Mouse (Mus musculus) CH12F3 (cell line): Measurements from ENCODE around the gene Gpr156.

ENCODE experiments used
- in situ Hi-C: fragments of 300-500 bp; cut with MboI; formaldehyde crosslinking; loops from 2 replicates; pipeline ENCODE4 v1.14.3; 2020; ENCODE audit warnings: low sequenced_read_pairs

Gene Gpr156

DNA sequence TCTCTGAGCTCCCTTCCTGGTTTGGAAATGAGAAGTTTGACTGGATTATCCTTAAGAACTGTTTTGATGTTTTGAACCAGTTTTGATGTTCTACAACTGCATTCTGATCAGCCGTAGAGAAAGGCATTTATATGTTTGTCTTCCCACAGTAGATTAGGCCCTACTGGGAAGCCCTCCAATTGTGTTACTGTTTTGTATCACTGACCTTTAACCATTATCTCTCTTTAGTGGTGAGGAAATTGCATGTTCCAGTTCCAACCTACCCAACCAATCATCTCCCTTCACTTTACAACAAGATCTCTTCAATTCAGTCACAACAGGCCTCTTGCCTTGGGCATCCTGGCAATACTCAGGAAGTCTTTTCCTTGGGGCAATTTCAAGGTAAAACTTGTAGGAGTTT lies 5.2 kb upstream of the Gpr156 start:
- in situ Hi-C loops, result no loop called here

DNA sequence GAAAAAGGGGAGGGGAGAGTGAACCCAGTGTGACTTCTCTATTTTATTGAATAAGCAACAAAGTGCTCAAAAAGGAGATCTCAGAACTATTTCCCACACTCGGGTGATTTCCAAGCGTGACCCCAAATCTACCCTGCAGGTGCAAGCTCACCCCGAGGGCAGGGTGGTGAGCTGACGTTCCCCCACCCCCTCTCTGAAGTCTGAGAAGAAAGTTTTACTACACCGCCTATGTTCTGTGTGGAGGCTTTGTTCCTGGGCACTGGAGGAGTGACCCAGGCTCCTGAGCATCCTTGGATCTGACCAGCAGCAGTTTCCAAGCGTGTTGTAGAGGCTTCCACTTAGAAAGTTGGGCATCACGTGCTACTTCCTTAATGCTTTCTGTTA lies 514 bp downstream of the Gpr156 start:
- in situ Hi-C loops, result no loop called here

DNA sequence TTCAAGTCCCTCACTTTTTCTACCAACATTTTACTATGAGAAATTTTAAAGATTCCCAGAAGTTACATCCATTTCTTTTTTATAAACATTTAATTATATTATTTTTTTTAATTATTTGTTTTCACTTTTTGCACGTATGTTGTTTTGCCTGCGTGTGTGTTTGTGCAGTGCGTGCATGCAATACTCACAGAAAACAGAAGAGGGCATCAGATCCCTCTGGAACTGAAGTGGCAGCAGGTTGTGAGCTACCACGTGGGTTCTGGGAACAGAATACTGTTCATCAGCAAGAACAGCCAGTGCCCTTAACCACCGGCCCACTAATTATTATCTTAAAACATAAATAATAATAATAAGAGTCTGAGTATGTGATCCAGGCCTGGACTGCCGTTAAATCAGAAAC lies 2.7 kb downstream of the Gpr156 start:
- in situ Hi-C loops, result no loop called here

DNA sequence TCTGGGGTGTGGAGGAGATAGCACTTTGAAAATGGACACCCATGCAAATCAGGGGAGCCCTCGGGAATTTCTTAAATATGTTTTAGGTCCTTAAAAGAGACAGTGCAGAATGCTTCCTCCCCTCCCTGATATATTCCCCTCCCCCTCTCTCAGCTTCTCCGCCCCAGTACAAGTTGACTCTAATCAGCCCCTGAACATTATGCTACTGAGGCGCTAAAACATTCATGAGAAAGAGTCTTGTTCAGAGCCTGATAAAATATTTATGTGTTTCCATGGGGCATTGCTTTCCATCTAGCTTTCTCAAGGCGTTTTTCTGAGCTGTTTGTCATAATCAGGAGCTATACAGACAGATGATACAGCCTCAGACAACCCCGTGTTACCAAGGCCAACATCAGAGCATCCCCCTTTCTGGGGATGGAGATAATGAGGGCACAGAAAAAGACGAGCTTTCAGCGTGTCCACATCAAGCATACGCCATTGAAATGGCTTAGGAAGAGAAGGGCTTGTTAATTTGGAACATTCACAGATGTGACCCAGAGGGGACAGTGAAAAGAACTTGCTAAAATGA lies 4.6 kb downstream of the Gpr156 start:
- in situ Hi-C loops, result no loop called here

DNA sequence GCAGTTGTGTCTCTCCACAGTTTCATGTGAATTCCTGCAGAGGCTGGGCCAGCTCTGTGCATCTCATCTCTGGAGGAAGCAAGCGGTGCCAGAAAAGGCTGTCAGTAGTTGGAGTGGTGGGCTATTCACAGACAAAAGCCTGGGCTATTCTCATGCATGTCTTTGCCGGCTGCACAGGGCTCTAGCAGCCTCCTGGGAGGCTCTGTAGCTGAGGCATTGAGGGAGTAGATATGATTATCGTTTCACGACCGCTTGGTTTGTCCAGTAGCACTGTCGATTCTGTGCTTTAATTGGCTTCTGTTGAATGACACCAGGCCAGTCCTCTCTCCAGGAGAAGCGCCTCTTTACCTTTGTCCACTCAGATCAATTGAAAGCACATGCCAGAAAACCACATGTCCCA lies 9.8 kb downstream of the Gpr156 start:
- in situ Hi-C loops, result no loop called here

DNA sequence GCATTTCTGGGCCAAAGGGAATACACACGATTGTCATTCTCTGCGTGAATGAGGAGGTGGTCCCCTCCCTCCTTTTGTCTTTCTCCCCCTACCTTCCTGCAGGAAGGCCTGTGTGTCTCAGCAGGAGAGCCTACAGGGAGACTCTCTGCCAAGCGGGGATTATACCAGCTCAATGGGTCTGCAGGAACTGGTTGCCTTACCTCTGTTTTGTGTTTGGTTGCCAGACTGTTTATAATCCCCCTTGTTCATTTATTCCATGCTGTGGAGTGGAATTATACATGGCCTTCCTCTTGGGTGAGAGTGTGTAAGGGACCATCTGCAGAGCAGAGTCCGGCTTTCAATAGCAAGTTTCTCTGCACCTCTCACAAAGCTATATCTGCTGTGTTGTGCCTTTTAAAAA lies 10.8 kb downstream of the Gpr156 start:
- in situ Hi-C loops, result no loop called here

DNA sequence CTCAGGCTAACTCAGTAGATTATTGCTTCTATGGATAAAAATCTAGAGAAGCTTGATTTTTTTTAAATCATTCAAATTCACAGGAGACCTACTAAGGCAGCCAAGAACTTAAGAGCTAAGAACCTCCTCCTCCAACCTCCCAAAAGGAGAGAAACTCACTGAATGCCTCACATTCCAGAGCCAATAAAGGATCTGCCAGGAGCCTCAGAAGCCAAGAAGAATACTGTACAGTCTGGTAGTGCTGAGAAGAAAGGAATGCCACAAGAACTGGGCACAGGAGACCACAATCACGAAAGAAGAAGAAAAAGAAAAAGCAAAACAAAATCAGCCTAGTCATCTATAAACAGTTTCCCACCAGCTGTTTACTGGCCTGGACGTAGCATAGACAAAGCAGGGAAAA lies 12.7 kb downstream of the Gpr156 start:
- in situ Hi-C loops, result no loop called here

DNA sequence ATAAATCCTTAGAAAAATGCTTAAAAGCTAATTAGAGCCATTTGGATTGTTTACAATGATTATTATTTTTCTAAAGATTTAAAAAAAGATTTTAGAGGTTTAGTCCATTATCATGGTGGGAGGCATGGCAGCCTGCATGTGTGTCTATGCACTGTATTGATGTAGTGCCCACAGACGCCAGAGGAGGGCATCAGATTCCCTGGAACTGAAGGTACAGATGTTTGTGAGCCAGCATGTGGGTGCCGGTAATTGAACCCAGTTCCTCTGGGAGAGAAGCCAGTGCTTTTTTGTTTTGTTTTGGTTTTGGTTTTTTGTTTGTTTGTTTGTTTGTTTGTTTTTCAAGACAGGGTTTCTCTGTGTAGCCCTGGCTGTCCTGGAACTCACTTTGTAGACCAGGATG lies 13.3 kb downstream of the Gpr156 start:
- in situ Hi-C loops, result no loop called here

DNA sequence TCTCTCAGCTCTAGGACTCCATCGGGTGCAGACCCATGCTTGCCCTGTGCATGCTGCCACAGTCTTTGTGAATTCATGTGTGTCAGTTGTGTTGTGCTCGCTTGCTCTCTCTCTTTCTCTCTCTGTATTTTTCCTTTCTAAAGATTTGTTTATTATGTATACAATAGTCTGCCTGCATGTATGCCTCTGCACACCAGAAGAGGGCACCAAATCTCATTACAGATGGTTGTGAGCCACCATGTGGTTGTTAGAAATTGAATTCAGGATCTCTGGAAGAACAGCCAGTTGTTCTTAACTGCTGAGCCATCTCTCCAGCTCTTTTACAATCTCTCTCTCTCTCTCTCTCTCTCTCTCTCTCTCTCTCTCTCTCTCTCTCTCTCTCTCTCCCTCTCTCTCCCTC lies 18.6 kb downstream of the Gpr156 start:
- in situ Hi-C loops, result no loop called here

DNA sequence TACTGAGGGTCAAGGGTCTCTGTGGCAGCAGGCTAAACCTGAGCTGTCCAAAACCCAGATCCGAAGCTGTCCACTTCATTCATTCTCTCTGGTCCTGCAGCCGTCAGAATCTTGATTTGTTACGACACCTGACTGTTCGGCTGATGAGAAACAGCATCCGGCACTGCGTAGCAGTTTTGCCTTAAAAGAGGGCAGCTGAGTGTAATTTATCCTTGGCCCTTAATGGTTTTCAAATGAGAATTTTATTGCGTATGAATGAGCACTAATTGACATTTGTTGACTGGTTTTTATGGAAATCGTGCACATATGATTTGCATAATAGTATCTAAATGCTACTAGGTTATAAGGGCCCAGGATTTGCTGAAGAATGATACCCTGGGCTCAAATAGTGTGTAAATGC lies 21.0 kb downstream of the Gpr156 start:
- in situ Hi-C loops, result no loop called here

DNA sequence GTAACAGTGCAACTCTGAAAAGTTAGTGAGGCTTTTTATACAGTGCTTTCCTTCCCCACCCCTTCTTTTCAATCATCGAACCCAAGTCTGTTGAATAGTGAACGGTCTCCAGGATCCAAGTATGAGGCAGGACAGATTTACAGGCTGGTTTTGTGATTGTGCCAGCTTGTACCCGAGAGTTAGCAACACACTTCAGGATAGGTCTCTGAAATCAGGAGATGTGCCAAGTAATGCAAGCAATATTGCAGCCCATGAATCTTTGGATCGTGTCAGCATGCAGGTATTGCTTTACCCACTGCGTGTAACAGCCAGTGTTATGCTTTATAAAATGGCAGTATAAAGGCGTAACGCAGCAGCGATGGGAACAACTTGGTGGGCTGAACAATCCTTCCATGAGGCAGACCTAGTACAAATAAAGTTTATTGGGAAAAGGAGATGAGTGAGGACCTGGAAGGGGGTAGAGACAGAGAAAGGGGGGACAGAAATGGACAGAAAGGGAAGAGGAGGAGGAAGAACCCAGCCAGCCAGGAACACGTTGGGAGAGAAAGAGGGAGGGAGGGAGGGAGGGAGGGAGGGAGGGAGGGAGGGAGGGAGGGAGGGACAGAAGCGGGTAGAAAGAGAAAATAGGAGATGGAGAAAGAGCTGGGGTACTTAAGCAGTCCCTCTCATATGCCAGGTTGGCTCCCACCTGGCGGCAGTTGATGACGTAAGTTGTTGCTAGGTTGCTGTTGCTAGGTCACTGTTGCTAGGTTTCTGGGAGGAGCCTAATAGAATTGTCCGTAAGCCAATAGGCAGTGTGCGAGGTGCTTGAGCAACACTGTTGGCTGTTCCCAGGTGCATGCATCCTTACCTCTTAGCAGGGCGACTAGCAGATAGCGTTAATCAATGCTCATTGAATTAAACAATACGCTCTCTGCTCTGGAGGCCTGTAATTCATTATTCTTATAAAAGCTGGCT lies 22.1 kb downstream of the Gpr156 start:
- in situ Hi-C loops, result no loop called here

DNA sequence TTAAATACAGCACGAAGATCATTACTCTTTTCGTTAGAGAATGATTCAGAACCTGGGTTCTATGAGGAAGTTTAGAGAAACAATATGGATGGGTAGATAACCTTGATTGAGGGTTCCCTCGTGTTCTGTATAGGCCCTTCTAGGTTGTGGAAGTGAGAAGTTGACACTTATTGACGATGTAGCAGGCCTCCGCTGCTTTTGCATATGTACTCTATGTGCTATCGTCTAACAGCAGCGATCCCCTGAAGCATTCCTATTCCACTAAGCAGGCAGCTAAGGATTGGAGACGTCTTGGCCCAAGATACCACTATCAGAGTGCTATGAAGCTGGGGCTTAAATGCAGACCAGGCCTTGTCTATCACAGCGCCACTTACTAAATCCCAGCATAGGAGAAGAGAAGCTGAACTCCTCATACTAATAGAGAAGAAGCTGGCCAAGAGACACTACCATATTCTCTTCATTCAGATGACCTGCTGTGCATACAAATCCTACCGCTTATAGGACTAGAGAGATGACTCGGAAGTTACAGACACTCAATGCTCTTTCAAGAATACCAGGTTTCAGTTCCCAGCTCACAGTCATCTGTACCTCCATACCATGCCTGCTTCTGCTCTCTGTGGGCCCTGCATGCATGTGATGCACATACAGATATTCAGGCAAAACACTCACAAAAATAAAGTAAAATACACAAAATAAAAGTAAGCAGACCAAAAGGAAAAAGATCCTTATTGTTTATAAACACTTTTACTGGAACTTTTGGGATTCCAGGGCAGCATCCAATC lies 23.0 kb downstream of the Gpr156 start:
- in situ Hi-C loops, result no loop called here

DNA sequence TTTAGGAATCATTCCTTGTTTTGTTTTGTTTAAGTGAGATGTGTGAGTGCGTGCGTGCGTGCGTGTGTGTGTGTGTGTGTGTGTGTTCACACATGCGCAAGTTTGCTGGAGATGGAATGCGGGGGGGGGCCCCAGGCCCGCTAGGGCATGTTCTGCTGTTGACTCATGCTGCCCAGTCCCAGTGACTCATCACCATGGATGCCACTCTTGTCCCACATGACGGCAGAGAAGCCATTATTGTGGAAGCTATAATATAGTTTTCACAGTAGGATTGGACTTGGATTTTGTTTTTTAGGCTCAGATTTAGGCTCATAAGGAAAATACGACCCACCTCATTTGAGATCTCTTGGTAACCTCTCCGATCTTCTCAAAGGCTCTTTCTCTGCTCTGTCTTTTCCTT lies 24.0 kb downstream of the Gpr156 start:
- in situ Hi-C loops, result loop anchor here (10.0 kb wide), 1 partner anchor 125 kb away; no protein-coding TSS in a partner anchor

DNA sequence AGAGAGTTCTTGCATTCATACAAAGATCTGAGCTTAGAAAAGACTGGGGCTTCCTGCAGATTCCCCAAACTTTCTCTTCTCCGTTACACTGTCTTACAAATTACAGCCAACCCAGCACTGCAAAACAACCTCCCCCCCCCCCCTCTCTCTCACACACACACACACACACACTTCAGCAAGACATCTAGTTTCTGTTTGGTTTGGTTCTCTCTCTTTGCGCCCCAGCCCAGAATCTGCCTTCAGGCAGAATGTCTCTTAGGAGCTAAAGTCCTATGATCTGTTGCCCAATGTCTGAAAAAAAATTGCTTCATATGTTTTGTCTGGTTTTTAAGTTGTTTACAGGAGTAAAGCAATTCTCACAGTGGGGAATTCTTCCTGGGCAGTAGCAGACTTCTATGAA lies 27.4 kb downstream of the Gpr156 start:
- in situ Hi-C loops, result loop anchor here (10.0 kb wide), 1 partner anchor 129 kb away; no protein-coding TSS in a partner anchor

DNA sequence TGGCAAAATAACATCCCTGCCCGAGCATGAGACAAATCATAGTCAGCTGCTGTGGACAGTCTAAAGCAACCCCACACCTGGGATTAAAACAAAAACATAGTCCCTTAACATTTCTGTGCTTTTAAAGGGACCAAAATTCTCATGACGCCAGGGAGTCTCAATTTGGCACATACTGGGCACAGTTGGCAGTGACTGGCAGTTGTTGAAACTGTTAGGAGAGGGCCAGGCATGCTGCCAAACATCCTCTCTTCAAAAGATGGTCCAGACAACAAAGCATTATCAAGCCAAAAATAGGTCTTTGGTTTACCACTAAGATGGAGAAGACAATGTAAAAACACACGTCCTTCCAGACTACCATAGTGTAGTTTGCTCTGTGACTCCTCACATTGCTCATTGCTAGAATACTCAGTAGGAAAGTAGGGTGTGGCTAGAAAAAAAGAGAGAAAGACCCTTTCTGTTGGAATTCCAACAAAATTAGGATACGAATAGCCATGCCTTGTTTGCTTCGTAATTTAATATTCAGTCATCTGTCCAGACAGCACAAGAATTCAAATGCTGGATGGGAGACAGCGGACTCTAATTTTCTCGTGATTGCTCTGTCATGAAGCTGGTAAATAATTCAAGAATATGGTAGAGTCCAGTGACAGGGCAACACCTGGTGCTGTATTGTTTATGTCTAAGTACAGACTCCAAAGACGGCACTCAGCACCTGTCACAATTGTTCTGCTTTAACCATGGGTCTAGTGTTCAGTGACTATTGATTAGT lies 28.9 kb downstream of the Gpr156 start:
- in situ Hi-C loops, result loop anchor here (10.0 kb wide), 1 partner anchor 130 kb away; no protein-coding TSS in a partner anchor

DNA sequence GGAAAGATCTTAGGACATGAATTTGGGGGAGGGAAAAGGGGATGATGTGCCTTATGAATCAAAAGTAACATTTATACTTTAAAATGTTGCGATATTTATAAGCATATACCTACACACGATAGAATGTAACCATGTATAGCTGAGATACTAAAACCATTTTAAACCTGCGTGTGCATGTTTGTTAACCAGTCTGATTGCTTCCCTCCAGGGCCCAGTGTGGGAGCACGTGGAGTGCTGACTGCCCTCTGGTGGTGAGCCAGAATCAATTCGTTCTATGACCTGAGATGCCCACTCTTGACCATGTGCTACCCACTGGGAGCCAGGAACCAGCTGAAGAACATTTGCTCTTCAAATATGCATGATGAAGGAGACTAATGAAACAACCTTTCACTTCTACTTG lies 30.9 kb downstream of the Gpr156 start:
- in situ Hi-C loops, result loop anchor here (10.0 kb wide), 1 partner anchor 132 kb away; no protein-coding TSS in a partner anchor

DNA sequence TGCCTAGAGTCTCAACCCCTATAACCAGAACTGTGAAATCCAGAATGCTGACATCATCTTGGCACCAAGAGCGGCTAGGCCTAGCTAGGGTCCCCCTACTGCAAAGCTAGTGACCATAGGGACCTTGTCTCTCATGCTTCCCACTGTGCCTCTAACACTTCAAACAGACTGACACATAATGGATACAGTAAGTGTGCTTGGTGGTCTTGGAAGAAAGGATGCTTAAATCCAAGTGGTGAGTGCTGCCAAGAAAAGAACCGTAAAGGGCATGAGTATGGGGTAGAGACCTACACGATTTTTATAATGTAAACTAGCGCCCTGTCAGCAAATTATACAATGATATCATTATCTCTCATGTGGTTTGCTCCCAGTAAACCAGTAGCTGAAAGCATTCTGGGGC lies 32.1 kb downstream of the Gpr156 start:
- in situ Hi-C loops, result loop anchor here (10.0 kb wide), 1 partner anchor 134 kb away; no protein-coding TSS in a partner anchor

DNA sequence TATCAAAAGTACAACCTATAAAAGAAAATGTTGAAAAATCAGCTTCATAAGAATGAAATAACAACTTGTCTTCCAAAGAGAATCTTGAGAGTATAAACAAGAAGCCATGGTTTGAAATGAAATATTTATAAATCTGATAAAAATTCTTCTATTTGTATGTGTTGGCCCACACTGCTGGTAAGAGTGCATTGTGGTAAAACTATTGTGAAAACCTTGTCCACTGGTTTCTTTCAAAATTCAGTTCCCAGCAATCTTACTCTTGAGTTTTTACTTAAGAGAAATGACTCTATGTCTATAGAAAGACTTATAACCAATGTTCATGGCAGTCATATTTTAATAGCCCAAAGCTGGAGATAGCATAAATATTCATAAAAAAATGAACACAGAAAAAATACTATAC lies 34.9 kb downstream of the Gpr156 start:
- in situ Hi-C loops, result loop anchor here (25.0 kb wide), 1 partner anchor 264 kb away; no protein-coding TSS in a partner anchor

DNA sequence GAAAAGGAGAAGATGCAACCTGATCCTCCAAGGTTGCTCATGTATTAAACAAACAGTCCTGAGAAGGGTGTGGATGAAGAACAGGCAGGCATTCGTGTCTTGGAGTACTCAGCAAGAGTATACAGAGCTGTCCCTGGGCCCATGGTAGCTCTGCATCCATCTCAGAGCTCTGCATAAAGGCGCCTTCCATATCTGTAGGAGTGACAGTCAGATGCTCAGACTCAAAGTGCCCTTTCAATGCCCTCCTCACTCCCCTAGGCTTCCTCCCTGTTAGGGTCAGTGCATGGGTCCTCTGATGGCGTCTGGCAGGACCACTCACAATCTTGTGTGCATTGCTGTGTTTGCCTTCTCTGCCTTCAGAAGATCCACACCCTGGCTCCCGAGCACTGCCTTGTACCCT lies 36.9 kb downstream of the Gpr156 start:
- in situ Hi-C loops, result loop anchor here (25.0 kb wide), 1 partner anchor 266 kb away; no protein-coding TSS in a partner anchor
